Mouse (Mus musculus) heart, postnatal 14 days (tissue): ENCODE data around the gene Sltm. TPM values are rescaled to one million over a fixed set of nuclear protein-coding genes. Genes with fewer than 3 reads are reported as not detected.
"Not testable (repeated sequence)": the region's sequence is repeated elsewhere in the genome, so short reads cannot be mapped to it uniquely, and the experiment has no call there.

ENCODE experiments used
- DNase-seq, 2 experiments: peaks; one replicate each; pipeline ENCODE4 v3.0.0; 2021 to 2022
- intact Hi-C: fragments of 180-260 bp; cut with DNase I; formaldehyde crosslinking; loops from one replicate; pipeline ENCODE4 v1.15.1; 2025
- total RNA-seq, 2 experiments: library from RNA; stranded (reverse); gene quantifications; 2 replicates each; pipeline ENCODE4 v1.2.3; 2021

The Sltm gene
- total RNA-seq, 2 experiments from 2014 or later, result 27.1 to 30.8 TPM

DNA sequence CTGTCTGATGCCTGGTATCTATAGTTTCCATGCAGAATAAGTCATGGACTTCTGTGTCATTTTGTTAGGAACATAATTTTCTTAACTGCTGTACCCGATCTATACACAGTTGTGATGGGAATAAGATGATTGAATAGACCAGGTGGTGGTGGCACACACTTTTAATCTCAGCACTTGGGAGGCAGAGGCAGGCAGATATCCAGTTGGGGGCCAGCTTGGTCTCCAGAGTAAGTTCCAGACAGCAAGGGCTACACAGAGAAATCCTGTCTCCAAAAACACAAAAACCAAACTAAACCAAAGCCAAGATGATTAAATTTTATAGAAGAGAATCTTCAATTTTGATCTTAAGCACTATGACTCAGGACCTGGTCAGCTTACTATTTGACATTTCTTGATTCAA lies 2.3 kb downstream of the Sltm start:
- intact Hi-C loops, result no loop called here
- no peak for DNase-seq

DNA sequence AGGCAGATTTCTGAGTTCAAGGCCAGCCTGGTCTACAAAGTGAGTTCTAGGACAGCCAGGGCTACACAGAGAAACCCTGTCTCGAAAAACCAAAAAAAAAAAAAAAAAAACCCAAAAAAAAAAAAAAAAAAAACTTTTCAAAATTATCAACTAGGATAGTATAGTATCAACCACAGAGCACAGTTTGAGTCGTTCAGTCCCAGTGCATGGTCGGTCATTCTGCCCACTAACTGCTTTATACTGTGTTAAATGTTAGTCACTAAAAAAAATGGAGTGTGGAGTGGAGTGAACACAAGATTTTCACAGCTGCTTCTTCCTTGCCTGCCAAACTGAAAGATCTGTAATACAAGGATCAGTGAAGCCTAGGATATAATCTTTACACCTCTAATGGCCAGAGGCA lies 4.0 kb downstream of the Sltm start:
- intact Hi-C loops, DNase-seq: not testable (repeated sequence)

GRCm38 (mm10) chr9:70548304-70548703 lies 5.8 kb downstream of the Sltm start:
- no peak for DNase-seq
- intact Hi-C loops, result no loop called here

- intact Hi-C loops, result no loop called here
- DNase-seq, result no peak
These were observed 9.0 kb downstream of the Sltm start for GRCm38 (mm10) chr9:70551524-70551923.

GRCm38 (mm10) chr9:70552233-70552632 lies 9.7 kb downstream of the Sltm start:
- DNase-seq, intact Hi-C loops: not testable (repeated sequence)

DNA sequence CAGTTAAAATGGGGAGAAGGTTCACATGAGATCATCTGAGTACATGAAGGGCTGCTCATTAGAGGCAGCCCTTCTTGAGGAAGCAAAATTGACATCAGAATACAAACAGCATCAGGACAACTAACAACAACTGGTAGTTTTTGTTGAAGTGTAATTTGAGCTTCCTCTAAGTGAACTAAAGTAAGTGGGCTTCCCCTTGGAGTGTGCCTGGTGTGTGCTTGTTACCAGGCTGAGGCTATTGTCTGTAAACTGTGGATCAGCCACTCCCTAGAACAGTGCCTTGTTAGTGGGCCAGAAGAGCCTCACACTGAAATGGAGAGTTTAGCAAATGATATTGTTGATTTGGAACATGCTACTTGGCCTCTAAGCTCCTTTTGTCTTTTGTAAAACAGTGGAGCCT lies 12.9 kb downstream of the Sltm start:
- intact Hi-C loops, result no loop called here
- DNase-seq, result no peak

DNA sequence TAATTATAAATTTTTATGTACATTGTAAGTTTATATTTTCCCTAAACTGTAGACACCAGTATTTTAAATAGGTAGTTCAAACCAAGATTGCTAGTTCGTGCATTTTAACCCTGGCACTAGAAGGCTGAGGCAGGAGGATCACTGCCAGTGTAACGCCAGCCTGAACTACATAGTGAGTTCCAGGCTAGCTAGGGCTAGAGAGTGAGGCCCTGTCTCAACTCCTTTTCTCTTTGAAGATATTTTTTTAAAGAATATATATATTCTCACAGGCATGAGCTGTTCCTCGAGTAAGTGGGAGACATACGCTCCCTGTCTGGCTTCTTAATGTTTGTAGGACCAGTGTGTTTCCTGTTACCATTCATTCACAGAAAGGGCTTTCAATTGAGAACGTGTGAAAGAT lies 14.2 kb downstream of the Sltm start:
- no peak for DNase-seq
- intact Hi-C loops, result no loop called here

DNA sequence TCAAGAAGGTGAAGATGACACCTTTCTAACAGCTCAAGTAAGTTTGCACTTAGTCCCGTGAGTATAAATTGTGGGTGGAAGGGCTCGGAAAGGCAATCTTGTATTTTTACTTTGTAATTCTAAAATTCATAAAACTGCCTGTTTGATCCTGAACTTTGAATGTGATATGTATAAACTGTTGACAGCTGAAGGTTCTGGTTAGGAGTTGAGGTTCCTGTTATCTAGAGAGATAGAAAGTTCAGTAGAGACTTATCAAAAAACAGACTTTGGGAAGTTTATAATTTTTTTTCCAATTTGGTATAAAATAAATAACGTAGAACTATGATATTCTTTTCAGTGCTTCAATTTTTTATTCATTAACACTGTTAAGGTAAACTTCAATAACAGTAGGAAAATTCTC lies 20.3 kb downstream of the Sltm start:
- intact Hi-C loops, result loop anchor here (5.0 kb wide), 1 partner anchor 146 kb away; no protein-coding TSS in a partner anchor
- DNase-seq, result no peak

- no peak for DNase-seq
- intact Hi-C loops, result no loop called here
These were observed 25.1 kb downstream of the Sltm start for GRCm38 (mm10) chr9:70567651-70568050.

- DNase-seq, result no peak
- intact Hi-C loops, result no loop called here
These were observed 27.8 kb downstream of the Sltm start for GRCm38 (mm10) chr9:70570351-70570750.

DNA sequence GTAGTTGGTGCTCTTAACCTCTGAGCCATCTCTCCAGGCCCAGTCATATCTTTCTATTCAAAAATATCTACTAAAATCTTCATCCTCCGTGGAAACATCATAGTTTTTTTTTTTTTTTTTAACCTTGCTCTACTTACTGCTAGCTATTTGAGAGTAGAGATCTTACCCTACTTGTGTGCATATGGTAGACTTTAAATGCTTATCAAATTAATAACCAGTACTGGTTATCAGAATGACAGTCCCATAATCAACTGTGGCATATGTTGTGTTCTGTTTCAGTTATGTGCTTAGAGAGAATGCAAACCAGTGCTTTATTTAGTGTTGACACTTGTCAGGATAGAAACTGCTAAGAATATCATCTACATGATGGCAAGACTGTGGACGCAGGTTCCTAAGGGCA lies 35.6 kb downstream of the Sltm start:
- DNase-seq, result no peak
- intact Hi-C loops, result no loop called here

DNA sequence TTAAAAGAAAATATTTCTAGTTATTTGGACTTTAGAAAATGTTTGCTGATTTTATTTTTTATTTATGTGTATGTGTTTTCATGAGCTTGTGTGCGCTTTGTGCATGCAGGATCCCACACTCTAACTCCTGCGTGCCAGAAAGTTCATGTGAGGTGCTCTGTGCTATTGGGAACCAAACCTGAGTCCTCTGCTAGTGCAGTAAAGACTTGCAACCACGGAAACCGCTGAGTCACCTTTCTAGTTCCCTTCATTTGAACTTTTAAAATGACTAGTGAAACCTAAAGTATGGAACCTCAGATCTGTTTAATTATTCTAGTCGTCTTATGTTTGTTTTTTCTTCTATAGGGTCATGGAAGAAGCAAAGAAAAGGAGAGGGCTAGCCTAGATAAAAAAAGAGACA lies 38.4 kb downstream of the Sltm start:
- no peak for DNase-seq

DNA sequence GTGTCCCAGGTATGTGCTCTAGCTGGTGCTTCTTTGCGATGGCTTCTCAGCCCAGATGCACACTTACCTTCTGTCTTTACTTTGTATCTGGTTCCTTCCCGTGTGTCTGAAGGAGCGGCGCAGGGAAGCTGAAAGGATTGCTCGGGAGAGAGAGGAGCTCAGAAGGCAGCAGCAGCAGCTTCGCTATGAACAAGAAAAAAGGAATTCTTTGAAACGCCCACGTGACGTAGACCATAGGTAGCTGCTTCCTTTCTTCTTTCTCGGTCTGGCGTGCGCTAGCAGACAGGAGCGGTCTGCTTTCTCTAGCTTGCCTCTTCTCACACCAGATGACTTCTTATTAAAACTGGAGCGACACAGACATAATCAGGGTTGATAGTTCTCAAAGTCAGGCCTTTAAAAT lies 42.1 kb downstream of the Sltm start:
- intact Hi-C loops, result no loop called here
- DNase-seq, result no peak

More for the DNA sequence above, 38.4 kb downstream of the Sltm start:
- intact Hi-C loops, result no loop called here

- intact Hi-C loops, result no loop called here
- DNase-seq, result no peak
These were observed 42.6 kb downstream of the Sltm start for GRCm38 (mm10) chr9:70585172-70585571.

- intact Hi-C loops, result no loop called here
- DNase-seq, result no peak
These were observed 44.6 kb downstream of the Sltm start for GRCm38 (mm10) chr9:70587171-70587570.

DNA sequence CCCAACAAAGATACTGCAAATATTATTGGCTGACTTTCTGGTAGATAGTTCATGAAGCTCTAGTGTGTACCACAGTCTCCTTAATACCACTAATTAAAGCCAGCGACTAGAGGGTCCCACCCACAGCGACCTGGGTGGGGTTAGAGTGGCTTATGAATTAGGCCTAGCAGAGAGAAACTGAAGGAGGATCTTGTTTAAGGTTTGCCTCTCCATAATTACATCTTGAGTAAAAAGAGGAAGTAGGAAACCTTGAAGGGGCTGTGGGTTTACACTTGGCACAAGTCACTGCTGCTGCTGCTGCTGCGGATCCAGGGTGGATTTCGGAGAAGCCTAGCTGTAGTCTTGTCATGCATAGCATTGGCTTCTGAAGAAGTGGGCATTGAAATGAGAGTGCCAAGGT lies 48.2 kb downstream of the Sltm start:
- no peak for DNase-seq
- intact Hi-C loops, result no loop called here

- intact Hi-C loops, result no loop called here
- DNase-seq, result no peak
These were observed 48.9 kb downstream of the Sltm start for GRCm38 (mm10) chr9:70591486-70591885.

- intact Hi-C loops, result no loop called here
- no peak for DNase-seq
These were observed 55.7 kb downstream of the Sltm start for GRCm38 (mm10) chr9:70598271-70598670.

GRCm38 (mm10) chr9:70602186-70602845 lies 59.8 kb downstream of the Sltm start:
- peak in 1 of 2 experiments; percentile 5 for DNase-seq

DNA sequence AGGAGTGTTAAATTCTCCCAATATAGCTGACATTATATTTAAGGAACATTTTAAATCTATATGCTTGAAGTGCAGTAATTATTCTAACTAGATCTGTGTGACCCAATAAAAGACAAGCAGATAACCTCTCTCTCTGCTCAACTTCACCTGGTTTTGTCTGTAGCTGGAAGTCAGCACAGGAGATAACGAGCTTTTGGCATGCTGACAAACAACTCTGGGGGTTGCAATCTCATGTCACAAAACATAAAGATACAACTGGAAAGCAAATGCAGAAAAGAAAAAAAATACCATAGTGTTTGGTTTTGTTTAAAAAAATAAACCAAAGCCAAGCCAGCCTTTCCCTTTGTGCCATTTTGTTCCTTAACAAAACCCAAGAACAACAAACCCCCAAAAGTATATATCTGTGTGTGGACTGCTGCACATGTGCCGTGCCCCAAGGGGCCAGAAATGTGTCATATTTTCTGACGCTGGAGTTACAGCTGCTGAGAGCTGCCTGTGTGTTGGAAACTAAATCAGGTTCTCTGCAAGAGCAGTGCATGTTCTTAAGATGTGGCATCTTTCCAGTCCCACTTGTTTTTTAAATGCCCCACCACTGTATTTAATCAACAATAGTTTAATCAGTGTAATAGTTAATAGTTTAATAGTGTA lies 68.6 kb downstream of the Sltm start:
- DNase-seq, result no peak
- intact Hi-C loops, result no loop called here

More at GRCm38 (mm10) chr9:70602186-70602845, 59.8 kb downstream of the Sltm start:
- intact Hi-C loops, result no loop called here

- intact Hi-C loops, result no loop called here
- DNase-seq, result peak in 1 of 2 experiments; percentile 16
These were observed 87.2 kb downstream of the Sltm start for GRCm38 (mm10) chr9:70629711-70630110.

GRCm38 (mm10) chr9:70631665-70632064 lies 89.1 kb downstream of the Sltm start:
- intact Hi-C loops, result no loop called here
- DNase-seq, result no peak
